Comparison of ENCODE assay signal across 30 mouse cellular contexts in genomic region chr5:137597625-137598024, GRCm38 (mm10). TPM values are rescaled to one million over a fixed set of nuclear protein-coding genes. Genes with fewer than 3 reads are reported as not detected.
DNase-seq lines count a peak whose midpoint lies in the region; ATAC-seq and TF ChIP-seq lines count a peak whose summit lies in the region.
"Had no signal": no experiment of that assay in that cellular context is flagged by ENCODE, and none has a peak within 500 bp of the region (broad histone marks: within the 10 kb centered on the region; RNA-seq: fewer than 3 reads in every experiment).

No protein-coding gene starts in this region.

- peak; percentile 72 for DNase-seq in A20 (ENCODE audit: low read depth, low spot score)
- DNase-seq in embryonic facial prominence, embryonic 10.5 days (ENCODE audit: low spot score) = no peak
- no peak for DNase-seq in liver, postnatal 0 days
- no peak for DNase-seq in layer of hippocampus, postnatal 36 days
- no peak for DNase-seq in ovary, postnatal 36 days (ENCODE audit: low spot score)
- DNase-seq in T-cell, adult 2 months (ENCODE audit: low spot score) = no peak
- DNase-seq: adrenal gland, postnatal 36 days; cerebellum, adult 11 months; cerebellum, postnatal 10 days; forebrain, postnatal 0 days; gastrocnemius, postnatal 14 days; heart, adult 18-20 months; heart, postnatal 10 days; kidney, adult 9 months; kidney, postnatal 14 days; layer of hippocampus, adult 9-11 months; retina, postnatal 1 day; right cerebral cortex, postnatal 25 days; spleen, adult 18-20 months had no signal

- 0 out of 2 replicates have a peak overlapping the region, but pooled peaks have one; percentile 63 for H3K4me2 ChIP-seq in liver, postnatal 0 days (ENCODE audit: low read depth, low read length)

- no peaks in the 10 kb centered on the region for H3K9me3 ChIP-seq in E14TG2a.4 (ENCODE audit: low read length)
- no peaks in the 10 kb centered on the region for H3K9me3 ChIP-seq in embryonic facial prominence, embryonic 10.5 days
- no peaks in the 10 kb centered on the region for H3K9me3 ChIP-seq in liver, postnatal 0 days (ENCODE audit: low read length)
- H3K9me3 ChIP-seq: embryonic facial prominence, embryonic 12.5 days; heart, embryonic 12.5 days; hindbrain, embryonic 10.5 days; intestine, embryonic 15.5 days; lung, embryonic 15.5 days; midbrain, embryonic 13.5 days; neural tube, embryonic 12.5 days had no signal

- no peak for ATAC-seq in liver, postnatal 0 days
- ATAC-seq: CD4-positive, CD25-positive, alpha-beta regulatory T cell, adult 4 months; forebrain, postnatal 0 days; hindbrain, embryonic 16.5 days; intestine, embryonic 15.5 days; midbrain, embryonic 13.5 days had no signal

- no peak for TF ChIP-seq CTCF in E14TG2a.4 (conservative IDR thresholded peaks at IDR 0.05; ENCODE audit: low read length)
- no peak for TF ChIP-seq CTCF in liver, postnatal 0 days (IDR thresholded peaks at IDR 0.05; ENCODE audit: low read depth)

- TF ChIP-seq EP300 in liver, postnatal 0 days (IDR thresholded peaks at IDR 0.05; ENCODE audit: low read depth) = no peak

- 97% methylated on average over 6 of the region's 6 CpGs for WGBS in embryonic facial prominence, embryonic 10.5 days
- WGBS in liver, postnatal 0 days (ENCODE audit: insufficient replicate concordance) = 72% methylated on average over 6 of the region's 6 CpGs

- H3K9ac ChIP-seq in liver, postnatal 0 days (replicated peaks) = no peak overlapping the region
- H3K9ac ChIP-seq: embryonic facial prominence, embryonic 12.5 days; forebrain, postnatal 0 days; heart, embryonic 12.5 days; intestine, embryonic 15.5 days; lung, embryonic 15.5 days; midbrain, embryonic 13.5 days; neural tube, embryonic 12.5 days had no signal

- H3K4me3 ChIP-seq in E14TG2a.4 (replicated peaks; ENCODE audit: low read length) = peak overlapping the region; percentile 95
- peak overlapping the region; percentile 49; the same call in 1 of the 2 replicates for H3K4me3 ChIP-seq in embryonic facial prominence, embryonic 10.5 days
- H3K4me3 ChIP-seq in liver, postnatal 0 days (ENCODE audit: low read depth, low read length) = no peak overlapping the region
- H3K4me3 ChIP-seq: embryonic facial prominence, embryonic 12.5 days; heart, embryonic 12.5 days; left cerebral cortex, adult 2 months; neural tube, embryonic 12.5 days had no signal

- H3K27me3 ChIP-seq in E14TG2a.4 (ENCODE audit: insufficient read depth, low read length) = no peaks in the 10 kb centered on the region
- no peaks in the 10 kb centered on the region for H3K27me3 ChIP-seq in embryonic facial prominence, embryonic 10.5 days (replicated peaks; ENCODE audit: low read depth, poor library complexity, severe bottlenecking)
- no peaks in the 10 kb centered on the region for H3K27me3 ChIP-seq in liver, postnatal 0 days (ENCODE audit: insufficient read depth, low read length)
- H3K27me3 ChIP-seq: embryonic facial prominence, embryonic 12.5 days; heart, embryonic 12.5 days; intestine, embryonic 15.5 days; lung, embryonic 15.5 days; midbrain, embryonic 13.5 days; neural tube, embryonic 12.5 days had no signal

- H3K36me3 ChIP-seq in E14TG2a.4 (ENCODE audit: insufficient read depth, low read length) = peaks cover 13% of the 10 kb centered on the region
- H3K36me3 ChIP-seq in embryonic facial prominence, embryonic 10.5 days (replicated peaks) = peaks cover 22% of the 10 kb centered on the region
- H3K36me3 ChIP-seq in liver, postnatal 0 days (replicated peaks; ENCODE audit: insufficient read depth, low read length) = peaks cover 2% of the 10 kb centered on the region; the same call in 1 of the 2 replicates
- H3K36me3 ChIP-seq: intestine, embryonic 15.5 days; lung, embryonic 15.5 days had no signal

- H3K27ac ChIP-seq in embryonic facial prominence, embryonic 10.5 days (replicated peaks) = no peak overlapping the region
- H3K27ac ChIP-seq in liver, postnatal 0 days (ENCODE audit: low read depth) = 0 out of 2 replicates have a peak overlapping the region, but pooled peaks have one; percentile 8
- H3K27ac ChIP-seq: embryonic facial prominence, embryonic 12.5 days; intestine, embryonic 15.5 days; left cerebral cortex, adult 2 months; midbrain, embryonic 13.5 days; neural tube, embryonic 12.5 days had no signal

- H3K4me1 ChIP-seq in E14TG2a.4 (replicated peaks; ENCODE audit: low read depth, low read length) = peaks cover 51% of the 10 kb centered on the region
- peaks cover 34% of the 10 kb centered on the region for H3K4me1 ChIP-seq in embryonic facial prominence, embryonic 10.5 days
- H3K4me1 ChIP-seq in liver, postnatal 0 days (ENCODE audit: insufficient read depth) = peaks cover 28% of the 10 kb centered on the region

RNA-seq across cellular contexts. Expression of gene Mospd3, which starts 3.2 kb away (rescaled TPM):
- polyA plus RNA-seq in embryonic facial prominence, embryonic 10.5 days (2016; fragmentation: Nextera tagmentation; extraction: Ambion mirVana) = 15.9 and 17.2 TPM in 2 replicates
- polyA plus RNA-seq in liver, postnatal 0 days (2015; fragmentation: Nextera tagmentation; extraction: Ambion mirVana) = 26.2 and 28.3 TPM in 2 replicates
- total RNA-seq in layer of hippocampus, postnatal 36 days (2021) = 10 to 100 TPM; 26.0 to 27.4 TPM

RNA-seq across cellular contexts. Expression of gene Pcolce, which starts 16.0 kb away (rescaled TPM):
- polyA plus RNA-seq in embryonic facial prominence, embryonic 10.5 days (2016; fragmentation: Nextera tagmentation; extraction: Ambion mirVana) = 122 and 128 TPM in 2 replicates
- 12.9 and 14.7 TPM in 2 replicates for polyA plus RNA-seq in liver, postnatal 0 days (2015; fragmentation: Nextera tagmentation; extraction: Ambion mirVana)
- total RNA-seq in layer of hippocampus, postnatal 36 days (2021) = 1 to 10 TPM; 8.4 to 8.8 TPM

RNA-seq across cellular contexts. Expression of gene Tfr2, which starts 28.0 kb away (rescaled TPM):
- 1.7 and 2.2 TPM in 2 replicates for polyA plus RNA-seq in embryonic facial prominence, embryonic 10.5 days (2016; fragmentation: Nextera tagmentation; extraction: Ambion mirVana)
- polyA plus RNA-seq in liver, postnatal 0 days (2015; fragmentation: Nextera tagmentation; extraction: Ambion mirVana) = 148 and 157 TPM in 2 replicates
- 10 to 100 TPM; 13.4 to 16.1 TPM for total RNA-seq in layer of hippocampus, postnatal 36 days (2021)
- total RNA-seq: heart, adult 18-20 months; heart, postnatal 10 days had no signal

RNA-seq across cellular contexts. Expression of gene Fbxo24, which starts 31.2 kb away (rescaled TPM):
- polyA plus RNA-seq in embryonic facial prominence, embryonic 10.5 days (2016; fragmentation: Nextera tagmentation; extraction: Ambion mirVana) = 0.17 and 0.36 TPM in 2 replicates
- not detected in 2 replicates for polyA plus RNA-seq in liver, postnatal 0 days (2015; fragmentation: Nextera tagmentation; extraction: Ambion mirVana)
- under 1 TPM; 0.18 to 0.77 TPM for total RNA-seq in layer of hippocampus, postnatal 36 days (2021)
- polyA plus RNA-seq: hindbrain, embryonic 16.5 days had no signal

RNA-seq across cellular contexts. Expression of gene Lrch4, which starts 31.3 kb away (rescaled TPM):
- polyA plus RNA-seq in embryonic facial prominence, embryonic 10.5 days (2016; fragmentation: Nextera tagmentation; extraction: Ambion mirVana) = 36.7 and 46.5 TPM in 2 replicates
- polyA plus RNA-seq in liver, postnatal 0 days (2015; fragmentation: Nextera tagmentation; extraction: Ambion mirVana) = 24.1 and 24.3 TPM in 2 replicates
- 10 to 100 TPM; 21.8 to 25.3 TPM for total RNA-seq in layer of hippocampus, postnatal 36 days (2021)

Comparison
In these comparisons a context has a peak if more than half of its experiments do, and no peak if none do; other contexts are left out.
1. RNA of gene Tfr2, which starts 28.0 kb away (polyA plus RNA-seq): 148 to 157 TPM in liver, postnatal 0 days; 1.7 to 2.2 TPM in embryonic facial prominence, embryonic 10.5 days; every median in the first group is over 10 times any median in the second.